Mouse (Mus musculus): ENCODE results near the gene Gm20388. TPM values are rescaled to one million over a fixed set of nuclear protein-coding genes. Genes with fewer than 3 reads are reported as not detected.

The Gm20388 gene
- total RNA-seq, 1 experiment = 27.0 TPM

DNA sequence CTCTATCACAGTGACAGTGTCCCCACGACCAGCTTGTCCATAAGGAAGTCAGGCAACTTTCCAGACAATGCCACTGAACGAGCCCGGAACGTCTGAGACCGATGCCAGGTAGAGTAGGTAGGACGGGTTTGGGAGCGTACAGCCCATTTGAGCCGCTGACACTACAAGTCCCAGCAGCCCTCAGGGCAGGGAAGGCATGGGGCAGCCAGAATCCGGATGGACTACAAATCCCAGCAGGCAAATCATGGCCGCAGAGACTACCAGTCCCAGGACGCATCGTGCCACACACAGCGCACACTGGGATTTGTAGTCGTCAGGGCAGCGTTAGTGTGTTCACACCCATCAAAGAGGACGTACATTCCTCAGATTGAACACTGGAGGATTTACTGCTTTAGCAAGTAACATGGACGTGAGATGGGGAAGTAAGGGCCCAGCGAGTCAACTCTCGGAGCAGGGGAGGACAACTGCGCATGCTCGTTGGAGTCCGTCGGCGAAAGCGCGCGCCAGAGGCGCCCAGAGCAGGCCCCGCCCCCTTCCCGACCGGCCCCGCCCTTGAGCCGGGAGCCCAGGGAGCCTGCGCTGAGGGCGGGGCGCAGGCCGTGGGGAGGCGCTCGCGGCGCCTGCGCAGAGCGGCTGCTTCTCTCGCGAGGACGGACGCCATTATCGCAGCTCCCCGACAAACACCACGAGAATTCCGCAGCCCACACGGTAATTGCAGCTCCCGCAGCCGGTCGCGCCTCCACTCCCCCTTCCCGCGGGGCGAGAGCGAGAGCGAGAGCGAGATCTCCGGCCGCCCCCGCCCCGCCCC lies 2039.5 kb downstream of the Gm20388 start:
- Histone ChIP-seq H3K4me1 (ENCODE audit: control insufficient read depth in 2 of 2, insufficient read depth in 2 of 2, low read length in 2 of 2, poor library complexity in 1 of 2) (peaks cover 0 to 36% of the 10 kb centered on the region in 2 experiments; a peak in 2 of 4 replicates), H3K9me3 (ENCODE audit: control insufficient read depth, insufficient read depth, low read depth, low read length) (no peaks in the 10 kb centered on the region), H3K9ac (ENCODE audit: insufficient read depth, low read depth, low read length, poor library complexity, severe bottlenecking) (peak overlapping the region; percentile 98), H3K27ac (ENCODE audit: insufficient read depth, low read depth, low read length, poor library complexity, severe bottlenecking) (peak overlapping the region; percentile 87), H3K36me3 (ENCODE audit: control insufficient read depth, insufficient read depth, low read length, poor library complexity, severe bottlenecking) (peaks cover 16% of the 10 kb centered on the region), H3K4me3 (ENCODE audit: insufficient read depth in 1 of 2, low read depth in 1 of 2, low read length in 2 of 2, poor library complexity in 1 of 2, severe bottlenecking in 1 of 2) (peak overlapping the region; percentile 65 to 94)
- in situ Hi-C loops (cut with MboI; ENCODE audit: low sequenced_read_pairs in 2 of 2, unreplicated experiment in 2 of 2) = no loop called here
- peak; percentile 97 for DNase-seq (ENCODE audit: low read depth, low spot score)
- TF ChIP-seq CHD2 (IDR thresholded peaks at IDR 0.05; ENCODE audit: low read depth, low read length) = peak; percentile 97
- no peak for TF ChIP-seq MAFK (IDR thresholded peaks at IDR 0.05; ENCODE audit: insufficient read depth, low read depth, low read length)
- TF ChIP-seq HCFC1 (IDR thresholded peaks at IDR 0.05; ENCODE audit: borderline replicate concordance, insufficient read depth, low read length) = peak; percentile 100

DNA sequence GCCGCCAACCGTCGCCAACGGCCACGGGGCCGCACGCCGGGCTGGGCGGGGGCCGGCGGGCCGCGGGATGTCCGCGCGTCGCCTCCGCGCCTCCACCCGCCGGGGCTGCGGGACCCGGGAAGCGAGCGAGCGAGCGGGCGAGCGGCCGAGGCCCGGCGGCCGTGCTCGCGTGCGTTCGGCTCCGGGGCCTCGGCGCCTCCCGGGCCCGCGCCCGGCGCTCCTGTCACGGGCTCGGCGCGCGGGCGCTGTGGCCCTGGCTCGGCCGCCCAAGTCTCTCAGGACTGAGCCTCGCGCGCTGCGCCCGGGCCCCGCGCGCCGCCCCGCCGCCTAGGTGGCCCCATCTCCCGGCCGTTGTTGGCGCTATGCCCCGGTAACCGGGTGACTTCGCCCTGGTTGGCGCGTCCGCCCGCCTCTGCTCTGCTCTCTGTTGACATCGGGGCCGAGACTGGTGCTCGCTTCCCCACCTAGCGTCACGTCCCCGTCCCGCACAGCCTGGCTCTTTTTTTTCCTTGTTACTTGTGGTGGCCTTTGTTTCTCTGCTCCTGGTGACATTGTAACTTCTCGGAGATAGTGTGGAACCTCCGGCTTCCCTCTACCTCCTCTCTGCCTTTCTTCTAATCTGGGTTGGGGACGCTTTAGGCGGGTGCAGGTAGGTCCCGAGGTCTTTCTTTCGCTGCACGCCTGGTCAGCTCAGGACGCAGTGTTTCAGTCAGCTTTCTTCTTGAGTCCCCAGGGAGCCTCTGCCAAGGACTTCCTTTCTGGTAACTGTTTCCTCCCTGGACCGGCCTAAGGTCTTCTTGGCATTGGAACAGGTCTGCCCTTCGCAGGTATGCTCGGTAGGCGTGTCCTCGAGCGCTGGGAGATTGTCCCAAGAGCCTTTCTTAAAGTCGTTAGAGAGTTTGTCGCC lies 2040.4 kb downstream of the Gm20388 start:
- in situ Hi-C loops (cut with MboI; ENCODE audit: low sequenced_read_pairs in 2 of 2, unreplicated experiment in 2 of 2) = no loop called here
- TF ChIP-seq ZC3H11A (IDR thresholded peaks at IDR 0.05; ENCODE audit: borderline replicate concordance, low read depth, low read length) (no peak), HCFC1 (IDR thresholded peaks at IDR 0.05; ENCODE audit: borderline replicate concordance, insufficient read depth, low read length) (0 out of 2 replicates have a peak, but pooled peaks have one; percentile 17)

DNA sequence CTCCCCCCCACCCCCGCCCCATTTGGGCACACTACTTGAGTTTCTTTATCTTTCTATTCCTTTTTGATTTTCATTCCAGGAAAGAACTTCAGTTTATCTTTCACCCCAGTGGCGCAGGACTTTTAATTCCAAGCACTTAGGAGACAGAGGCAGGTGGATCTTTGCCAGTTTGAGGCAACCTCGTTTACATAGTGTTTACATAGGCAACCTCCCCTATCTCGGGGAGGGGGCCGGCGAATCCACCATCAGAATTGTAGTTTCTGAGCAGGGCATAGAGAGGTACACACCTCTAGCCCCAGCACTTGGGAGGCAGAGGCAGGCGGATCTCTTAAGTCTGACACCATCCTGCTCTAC lies 2041.0 kb downstream of the Gm20388 start:
- no peak for DNase-seq (ENCODE audit: low read depth, low spot score)
- TF ChIP-seq CHD2 (IDR thresholded peaks at IDR 0.05; ENCODE audit: low read depth, low read length) = no peak
- no peak for TF ChIP-seq HCFC1 (IDR thresholded peaks at IDR 0.05; ENCODE audit: borderline replicate concordance, insufficient read depth, low read length)
- TF ChIP-seq MAFK (IDR thresholded peaks at IDR 0.05; ENCODE audit: insufficient read depth, low read depth, low read length) = no peak
- no peak for TF ChIP-seq ZNF384 (IDR thresholded peaks at IDR 0.05; ENCODE audit: low read depth, low read length)
- TF ChIP-seq ZC3H11A (IDR thresholded peaks at IDR 0.05; ENCODE audit: borderline replicate concordance, low read depth, low read length) = no peak
- Histone ChIP-seq H3K36me3 (ENCODE audit: control insufficient read depth, insufficient read depth, low read length, poor library complexity, severe bottlenecking) (peaks cover 17% of the 10 kb centered on the region), H3K4me3 (ENCODE audit: insufficient read depth in 1 of 2, low read depth in 1 of 2, low read length in 2 of 2, poor library complexity in 1 of 2, severe bottlenecking in 1 of 2) (peak overlapping the region; percentile 94 to 96), H3K9me3 (ENCODE audit: control insufficient read depth, insufficient read depth, low read depth, low read length) (no peaks in the 10 kb centered on the region), H3K4me1 (ENCODE audit: control insufficient read depth in 2 of 2, insufficient read depth in 2 of 2, low read length in 2 of 2, poor library complexity in 1 of 2) (peaks cover 0 to 37% of the 10 kb centered on the region in 2 experiments; a peak in 2 of 4 replicates), H3K27ac (ENCODE audit: insufficient read depth, low read depth, low read length, poor library complexity, severe bottlenecking) (no peak overlapping the region), H3K9ac (ENCODE audit: insufficient read depth, low read depth, low read length, poor library complexity, severe bottlenecking) (peak overlapping the region; percentile 63)
- in situ Hi-C loops (cut with MboI; ENCODE audit: low sequenced_read_pairs in 2 of 2, unreplicated experiment in 2 of 2) = no loop called here

More for the DNA sequence above, 2040.4 kb downstream of the Gm20388 start:
- Histone ChIP-seq H3K4me1 (ENCODE audit: control insufficient read depth in 2 of 2, insufficient read depth in 2 of 2, low read length in 2 of 2, poor library complexity in 1 of 2) (peaks cover 0 to 37% of the 10 kb centered on the region in 2 experiments; a peak in 2 of 4 replicates), H3K27ac (ENCODE audit: insufficient read depth, low read depth, low read length, poor library complexity, severe bottlenecking) (peak overlapping the region; percentile 84), H3K9ac (ENCODE audit: insufficient read depth, low read depth, low read length, poor library complexity, severe bottlenecking) (peak overlapping the region; percentile 98), H3K36me3 (ENCODE audit: control insufficient read depth, insufficient read depth, low read length, poor library complexity, severe bottlenecking) (peaks cover 17% of the 10 kb centered on the region), H3K9me3 (ENCODE audit: control insufficient read depth, insufficient read depth, low read depth, low read length) (no peaks in the 10 kb centered on the region), H3K4me3 (ENCODE audit: insufficient read depth in 1 of 2, low read depth in 1 of 2, low read length in 2 of 2, poor library complexity in 1 of 2, severe bottlenecking in 1 of 2) (peak overlapping the region; percentile 94 to 96)
- no peak for DNase-seq (ENCODE audit: low read depth, low spot score)

DNA sequence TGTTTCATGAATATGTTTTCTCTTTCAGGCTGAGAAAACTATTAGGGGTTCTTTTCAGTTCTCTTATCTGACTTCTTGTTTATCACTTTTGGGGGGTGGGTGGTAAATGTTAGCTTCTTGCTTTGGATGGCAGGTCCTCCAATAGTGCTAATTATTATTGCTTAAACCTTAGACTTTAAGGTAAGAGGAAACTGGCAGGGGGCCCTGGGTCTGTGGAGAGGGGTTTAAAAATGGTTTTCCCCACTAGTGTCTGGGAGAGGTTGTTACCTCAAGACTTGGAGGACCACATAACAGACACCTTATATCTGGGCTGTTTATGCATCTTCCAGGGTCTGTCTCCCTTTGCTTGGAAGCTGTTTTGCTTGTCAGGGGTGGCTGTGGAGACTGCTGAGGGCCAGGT lies 2041.5 kb downstream of the Gm20388 start:
- no peak overlapping the region for H3K9ac ChIP-seq (ENCODE audit: insufficient read depth, low read depth, low read length, poor library complexity, severe bottlenecking)

More for the DNA sequence above, 2041.5 kb downstream of the Gm20388 start:
- Histone ChIP-seq H3K4me3 (ENCODE audit: insufficient read depth in 1 of 2, low read depth in 1 of 2, low read length in 2 of 2, poor library complexity in 1 of 2, severe bottlenecking in 1 of 2) (peak overlapping the region in 1 of 2 experiments; percentile 96; a peak in 1 of 4 replicates), H3K9me3 (ENCODE audit: control insufficient read depth, insufficient read depth, low read depth, low read length) (no peaks in the 10 kb centered on the region), H3K4me1 (ENCODE audit: control insufficient read depth in 2 of 2, insufficient read depth in 2 of 2, low read length in 2 of 2, poor library complexity in 1 of 2) (peaks cover 0 to 32% of the 10 kb centered on the region in 2 experiments; a peak in 2 of 4 replicates), H3K36me3 (ENCODE audit: control insufficient read depth, insufficient read depth, low read length, poor library complexity, severe bottlenecking) (peaks cover 20% of the 10 kb centered on the region), H3K27ac (ENCODE audit: insufficient read depth, low read depth, low read length, poor library complexity, severe bottlenecking) (no peak overlapping the region)
- no peak for TF ChIP-seq CHD2 (IDR thresholded peaks at IDR 0.05; ENCODE audit: low read depth, low read length)
- no peak for TF ChIP-seq HCFC1 (IDR thresholded peaks at IDR 0.05; ENCODE audit: borderline replicate concordance, insufficient read depth, low read length)
- TF ChIP-seq MAFK (IDR thresholded peaks at IDR 0.05; ENCODE audit: insufficient read depth, low read depth, low read length) = no peak
- DNase-seq (ENCODE audit: low read depth, low spot score) = no peak
- in situ Hi-C loops (cut with MboI; ENCODE audit: low sequenced_read_pairs in 2 of 2, unreplicated experiment in 2 of 2) = no loop called here
